Mouse (Mus musculus): ENCODE results near the gene Ica1.

GRCm38 (mm10) chr6:8740092-8740491 is 38.2 kb downstream of the Ica1 start:
- TF ChIP-seq GATA1 (IDR thresholded peaks at IDR 0.05; ENCODE audit: borderline replicate concordance, low read length) (no peak), FLI1 (IDR thresholded peaks at IDR 0.05; ENCODE audit: low read length) (no peak)
